Mouse (Mus musculus) heart, adult 11 months (tissue): Measurements from ENCODE around the gene Prdm12.

Experiments
- DNase-seq: peaks from one replicate; pipeline ENCODE4 v3.0.0; 2022

Prdm12 gene

DNA sequence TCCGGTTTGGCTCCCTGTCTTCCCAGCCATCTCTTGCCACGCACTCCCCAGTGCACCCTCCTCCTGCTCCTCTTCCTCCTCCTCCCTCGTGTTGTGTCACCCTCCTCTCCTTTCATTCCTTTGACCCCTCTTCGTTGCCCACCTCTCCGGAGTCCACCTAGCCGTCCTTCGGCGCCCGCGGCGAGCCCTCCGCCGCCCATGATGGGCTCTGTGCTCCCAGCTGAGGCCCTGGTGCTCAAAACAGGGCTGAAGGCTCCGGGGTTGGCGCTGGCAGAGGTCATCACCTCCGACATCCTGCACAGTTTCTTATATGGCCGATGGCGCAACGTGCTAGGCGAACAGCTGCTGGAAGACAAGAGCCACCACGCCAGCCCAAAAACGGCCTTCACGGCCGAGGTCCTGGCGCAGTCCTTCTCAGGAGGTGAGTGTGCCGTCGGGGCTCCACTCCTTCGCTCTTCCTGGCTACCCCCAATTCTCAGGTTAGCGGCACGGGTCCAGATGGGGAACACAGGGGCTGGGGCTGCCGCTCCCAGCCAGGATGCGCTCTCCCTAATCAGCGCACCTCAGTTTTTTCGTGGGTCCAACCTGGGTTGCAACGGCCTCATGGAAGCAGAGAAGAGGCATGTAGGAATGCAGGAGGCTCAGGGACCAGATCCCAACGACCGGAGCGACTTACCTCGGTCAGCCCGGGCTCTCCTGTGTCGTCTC is at the start of gene Prdm12:
Prdm12 (plus strand) TSS at position 137 of the 708 bp plus-strand sequence.
- no peak for DNase-seq

DNA sequence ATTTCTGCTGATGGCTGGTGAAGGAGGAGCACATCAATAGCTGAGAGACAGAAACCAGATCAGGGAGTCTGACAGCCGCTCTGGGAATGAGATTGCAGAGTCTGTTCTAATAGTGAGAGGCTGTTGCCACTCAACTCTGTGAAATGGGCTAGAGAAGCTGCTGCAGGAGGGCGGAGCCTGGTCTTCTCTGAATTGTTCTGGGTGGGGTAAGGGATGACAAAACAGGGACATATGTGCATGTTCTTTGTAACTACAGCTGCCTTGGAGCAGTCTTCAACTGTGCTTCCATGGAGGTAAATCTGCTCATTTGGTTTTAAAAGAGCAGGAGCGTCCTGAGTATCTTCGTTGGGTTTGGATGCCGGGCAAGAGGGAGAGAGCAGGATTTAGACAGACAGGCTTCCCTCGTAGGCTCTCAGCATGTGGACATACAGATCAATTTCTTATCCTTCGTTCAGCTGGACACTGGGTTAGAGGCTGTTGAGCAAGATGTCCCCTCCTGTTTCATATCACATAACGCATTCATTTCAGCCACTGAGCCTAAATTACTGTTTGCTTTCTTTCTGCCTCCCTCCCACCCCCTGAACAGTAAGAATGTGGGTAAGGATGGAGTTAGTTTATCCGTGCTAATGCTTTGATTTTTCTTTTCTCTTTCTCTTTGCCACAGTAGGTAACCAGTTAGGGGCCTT is 47.9 kb upstream of the Prdm12 start:
- DNase-seq = no peak

DNA sequence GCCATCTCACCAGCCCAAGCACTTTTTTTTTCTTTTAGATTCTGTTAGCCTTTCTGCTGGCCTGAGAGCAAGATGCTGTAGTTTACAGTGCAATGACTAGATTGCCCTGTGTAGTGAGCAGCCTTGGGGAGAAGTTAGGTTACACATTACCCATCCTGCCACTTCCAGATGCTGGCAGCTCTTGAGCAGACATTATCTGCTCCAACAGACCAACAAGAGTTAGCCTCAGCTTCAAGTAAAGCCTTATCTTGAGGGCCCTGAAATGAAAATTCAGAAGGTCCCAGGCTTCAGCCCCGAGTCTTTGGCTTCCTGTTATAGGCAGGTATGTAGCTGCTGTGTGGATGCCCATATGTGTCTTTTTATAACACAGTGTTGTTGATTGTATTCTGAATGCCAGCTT is 32.3 kb upstream of the Prdm12 start:
- no peak for DNase-seq

DNA sequence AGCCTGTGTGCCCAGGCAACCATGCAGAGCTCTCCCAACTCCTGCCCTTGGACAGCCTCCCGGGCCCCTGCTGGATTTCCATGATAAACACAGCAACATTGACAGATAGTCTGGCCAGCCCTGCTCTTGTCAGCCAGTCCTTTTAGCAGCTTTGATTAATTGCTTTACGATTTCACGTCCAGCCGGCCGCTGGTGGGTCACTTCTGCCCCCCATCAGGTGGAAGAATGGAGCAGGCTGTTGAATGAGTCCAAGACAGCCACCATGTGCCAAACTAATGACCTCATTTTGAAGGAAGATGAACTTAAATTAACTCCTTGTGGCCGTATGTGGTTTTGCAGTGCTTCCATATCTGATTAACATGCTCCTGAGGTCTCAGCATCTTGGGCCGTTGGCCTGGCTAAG is 30.0 kb upstream of the Prdm12 start:
- DNase-seq = no peak

DNA sequence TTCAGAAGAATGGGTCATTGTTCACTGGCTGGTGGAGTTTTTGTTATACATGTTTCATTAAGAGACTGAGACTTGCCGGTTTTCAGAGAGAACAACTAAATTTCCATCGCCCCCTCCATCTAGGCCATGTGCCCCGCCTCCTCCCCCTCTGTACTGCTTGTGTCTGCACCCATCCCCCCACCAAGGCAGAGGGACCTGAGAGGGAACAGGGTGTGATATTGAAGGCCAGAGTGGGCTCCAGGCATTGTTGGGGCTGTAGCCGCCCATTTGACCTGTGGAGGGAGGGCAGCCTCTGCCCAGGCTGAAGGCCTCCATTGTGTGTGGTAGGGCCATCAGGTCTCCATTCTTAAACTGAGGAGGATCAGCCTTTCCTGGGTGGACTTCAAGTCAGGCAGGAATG is 28.9 kb upstream of the Prdm12 start:
- no peak for DNase-seq

DNA sequence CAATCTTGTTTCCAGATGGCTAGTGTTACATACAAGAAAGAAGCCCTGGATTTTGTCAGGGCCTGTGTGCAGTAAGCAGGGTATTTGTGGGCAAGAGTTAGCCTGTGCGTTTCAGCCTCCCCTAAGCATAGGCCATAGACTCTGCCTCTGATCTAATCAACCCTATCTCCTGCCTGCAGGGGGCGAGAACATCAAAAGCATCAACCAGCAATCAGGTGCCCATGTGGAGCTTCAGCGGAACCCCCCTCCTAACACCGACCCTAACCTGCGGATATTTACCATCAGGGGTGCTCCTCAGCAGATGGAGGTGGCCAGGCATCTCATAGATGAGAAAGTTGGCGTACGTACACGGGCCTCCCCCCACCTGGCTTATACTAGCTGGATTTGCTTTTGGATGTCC is 28.4 kb upstream of the Prdm12 start:
- no peak for DNase-seq

DNA sequence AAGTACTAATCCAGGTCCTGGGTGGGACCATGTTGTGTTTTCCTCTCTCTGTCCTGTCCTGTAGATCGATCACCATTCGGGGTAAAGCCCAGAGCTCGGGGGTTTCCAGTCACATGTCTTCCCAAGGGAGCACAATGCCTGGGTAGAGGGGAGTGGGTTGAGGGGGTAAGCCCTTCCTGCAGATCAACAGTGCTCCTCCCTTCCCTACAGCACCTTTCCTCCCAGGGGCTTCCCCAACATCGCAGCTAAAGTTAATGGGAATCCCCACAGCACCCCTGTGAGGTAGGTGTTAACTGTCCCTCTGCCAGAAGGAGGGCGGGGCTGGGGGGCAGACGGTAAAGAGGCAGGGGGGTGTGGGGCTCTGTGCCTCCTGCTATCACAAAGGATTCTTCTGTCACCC is 27.2 kb upstream of the Prdm12 start:
- DNase-seq = no peak

DNA sequence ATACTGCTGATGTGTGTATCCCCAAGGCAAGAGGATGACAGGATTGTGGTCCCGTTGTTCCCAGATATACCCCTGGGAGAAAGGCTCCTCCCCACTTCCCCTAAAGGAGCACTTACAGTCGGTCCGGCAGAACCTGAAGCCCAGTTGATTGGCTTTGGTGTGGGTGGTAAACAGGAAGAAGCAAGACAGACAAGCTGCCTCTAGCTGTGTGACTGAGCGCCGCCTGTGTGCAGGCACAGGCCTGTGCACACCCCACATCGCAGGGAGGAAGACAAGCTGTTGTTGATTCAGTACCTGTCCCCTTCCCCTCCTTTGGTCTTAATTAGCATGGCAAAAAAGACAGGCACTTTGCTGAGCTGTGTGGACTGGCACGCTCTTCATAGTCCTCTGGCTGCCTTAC is 26.1 kb upstream of the Prdm12 start:
- DNase-seq = no peak

DNA sequence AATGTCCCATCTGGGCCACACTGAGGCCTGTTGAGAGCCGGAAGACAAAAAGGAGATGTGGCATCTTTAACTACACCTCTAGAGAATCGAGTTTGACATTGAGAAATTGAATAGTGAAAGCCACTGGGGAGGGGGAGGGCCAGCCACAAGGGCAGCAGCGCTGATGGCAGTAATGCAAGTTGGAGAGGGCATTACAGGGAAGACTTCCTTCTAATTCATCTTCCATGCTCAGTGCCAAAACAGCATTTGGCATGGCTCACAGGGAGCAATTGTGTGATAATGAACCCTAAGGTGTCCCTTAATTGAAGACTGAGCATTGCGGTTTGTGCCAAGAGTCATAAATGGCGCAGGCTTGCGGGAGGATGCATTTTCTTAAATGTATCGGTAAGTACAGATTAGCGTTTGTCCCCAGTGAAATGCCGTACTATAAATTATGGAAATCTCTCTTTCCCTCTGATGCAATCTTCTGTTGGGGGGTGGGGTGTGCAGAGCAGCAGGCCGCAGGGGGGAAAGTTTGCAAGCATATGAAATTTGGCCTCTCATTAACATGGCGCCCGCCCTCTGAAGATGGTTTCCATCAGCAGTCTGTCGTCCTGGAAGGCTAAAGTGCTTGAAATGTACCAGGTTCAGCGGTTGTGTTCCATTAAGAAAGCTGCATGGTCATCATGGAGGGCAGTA is 21.2 kb upstream of the Prdm12 start:
- no peak for DNase-seq

DNA sequence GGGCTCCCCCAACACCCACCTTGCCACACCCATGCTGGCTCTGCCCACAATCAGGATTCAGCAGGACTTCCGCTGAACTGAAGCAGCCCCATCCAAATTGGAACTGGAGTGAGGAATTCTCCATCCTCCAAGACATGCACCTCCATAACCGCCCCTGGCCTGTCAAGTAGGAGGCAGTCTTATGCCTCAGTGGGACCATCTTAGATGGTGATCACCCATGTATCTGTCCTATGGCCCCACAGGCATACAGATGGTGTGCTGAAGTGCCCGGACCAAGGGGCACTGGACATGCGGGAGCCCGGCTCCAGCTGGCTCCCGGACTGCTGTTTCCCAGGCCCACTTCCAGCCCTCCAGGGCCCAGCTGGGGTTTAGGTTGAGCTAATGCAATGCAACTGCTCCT is 20.6 kb upstream of the Prdm12 start:
- peak; percentile 86 for DNase-seq

DNA sequence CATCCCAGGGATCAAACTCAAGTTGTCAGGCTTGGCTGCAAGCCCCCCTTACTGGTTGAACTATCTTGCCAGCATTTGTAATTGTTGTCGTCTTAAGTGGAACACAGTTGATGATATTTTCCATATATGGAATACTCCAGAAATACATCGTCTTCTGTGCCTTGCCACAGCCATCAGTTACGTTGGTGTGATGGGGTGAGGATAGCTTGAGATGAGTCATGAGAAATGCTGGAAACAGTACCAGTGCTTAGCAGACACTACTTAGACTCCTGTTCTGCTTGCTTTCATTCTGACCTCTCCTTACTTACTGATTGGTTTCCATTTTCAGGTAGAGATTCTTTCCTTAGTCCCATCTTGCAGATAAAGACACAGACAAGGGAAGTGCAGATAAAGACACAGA is 6.3 kb upstream of the Prdm12 start:
- DNase-seq = no peak

DNA sequence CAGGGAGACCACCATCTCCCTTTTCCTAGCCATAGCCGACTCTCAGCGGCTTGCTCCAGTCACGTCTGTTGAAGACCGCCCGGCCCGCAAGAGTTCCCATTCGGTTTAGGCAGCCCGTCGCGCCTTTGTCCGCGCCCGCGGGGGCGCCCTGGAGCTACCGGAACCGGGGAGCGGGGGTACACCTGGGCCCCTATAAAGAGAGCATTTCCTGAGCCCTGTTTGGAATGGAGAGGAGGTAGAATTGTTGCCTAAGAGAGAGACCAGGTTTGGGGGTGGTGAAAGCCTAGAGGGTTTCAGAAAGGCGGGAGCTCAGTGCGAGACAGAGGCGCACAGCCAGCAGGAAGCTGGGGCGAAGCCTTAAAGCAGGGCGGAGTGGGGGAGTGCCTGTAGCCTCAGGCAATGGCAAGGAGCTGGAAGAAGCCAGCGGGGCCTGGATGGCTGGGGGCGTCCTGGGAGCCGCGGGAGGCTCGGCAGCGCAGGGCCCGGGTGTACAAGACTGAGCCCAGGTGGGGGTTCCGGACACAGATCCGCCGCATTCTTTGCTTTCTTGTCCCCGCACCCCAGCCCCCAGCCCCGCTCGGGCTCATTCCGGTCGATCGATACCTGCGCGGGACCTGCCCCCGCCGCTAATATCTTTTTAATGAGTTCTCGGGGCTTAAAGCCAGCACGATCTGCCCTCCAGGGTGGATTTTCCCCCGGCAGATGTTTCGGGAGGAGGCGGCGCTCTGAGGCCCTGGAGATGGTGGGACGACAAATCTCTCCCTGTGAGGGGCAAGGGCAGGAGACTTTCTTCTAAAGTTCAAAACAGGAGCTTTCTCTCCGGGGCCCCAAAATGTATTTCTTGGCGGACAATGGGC is 4.3 kb upstream of the Prdm12 start:
- no peak for DNase-seq

DNA sequence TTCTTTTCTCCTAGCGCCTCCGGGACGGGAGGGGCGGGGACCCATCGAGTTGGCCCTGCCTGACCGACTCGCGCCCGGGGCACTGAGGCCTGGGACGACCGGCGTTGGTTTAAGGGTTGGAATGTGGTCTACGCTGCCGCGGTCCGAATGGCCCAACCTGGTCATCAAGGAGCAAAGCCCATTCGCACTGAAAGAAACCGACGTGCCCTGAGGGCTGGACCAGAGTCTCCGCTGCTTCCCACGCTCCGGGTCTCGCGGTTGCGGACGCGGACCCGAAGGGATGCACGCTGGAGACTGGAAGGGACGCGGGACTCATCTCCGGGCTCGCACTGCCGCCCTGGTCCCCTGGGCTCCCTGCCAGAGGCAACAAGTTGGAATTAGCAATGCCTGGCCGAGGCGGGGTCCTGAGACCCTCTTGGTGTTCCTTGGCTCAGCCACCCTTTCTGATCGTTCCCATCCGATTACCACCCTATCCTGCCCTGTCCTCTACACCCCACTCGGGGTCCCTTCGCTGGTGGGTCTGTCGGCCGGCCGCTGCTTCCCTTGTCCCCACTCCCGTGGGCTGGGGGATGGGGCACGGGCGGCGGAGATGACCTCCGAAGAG is 3.6 kb upstream of the Prdm12 start:
- DNase-seq = no peak

DNA sequence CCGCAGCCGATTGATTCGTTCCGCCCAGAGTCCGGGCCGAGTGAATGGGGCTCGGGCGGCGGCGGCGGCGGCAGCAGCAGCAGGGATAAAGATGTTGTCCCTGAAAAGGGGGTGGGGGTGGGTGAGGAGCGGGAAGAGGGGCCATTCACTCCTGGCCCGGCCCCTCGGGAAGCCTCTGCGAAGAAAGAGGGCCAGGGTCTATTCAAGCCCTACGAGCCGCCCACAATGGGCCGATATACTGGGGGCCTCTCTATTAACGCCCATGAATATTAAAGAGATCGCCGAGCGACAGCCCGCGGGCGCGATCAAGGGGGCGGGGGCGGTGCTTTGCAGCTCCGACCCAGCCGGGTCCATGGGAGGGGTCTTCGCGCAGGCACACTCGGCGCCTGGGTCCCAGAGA is 3.1 kb upstream of the Prdm12 start:
- no peak for DNase-seq

DNA sequence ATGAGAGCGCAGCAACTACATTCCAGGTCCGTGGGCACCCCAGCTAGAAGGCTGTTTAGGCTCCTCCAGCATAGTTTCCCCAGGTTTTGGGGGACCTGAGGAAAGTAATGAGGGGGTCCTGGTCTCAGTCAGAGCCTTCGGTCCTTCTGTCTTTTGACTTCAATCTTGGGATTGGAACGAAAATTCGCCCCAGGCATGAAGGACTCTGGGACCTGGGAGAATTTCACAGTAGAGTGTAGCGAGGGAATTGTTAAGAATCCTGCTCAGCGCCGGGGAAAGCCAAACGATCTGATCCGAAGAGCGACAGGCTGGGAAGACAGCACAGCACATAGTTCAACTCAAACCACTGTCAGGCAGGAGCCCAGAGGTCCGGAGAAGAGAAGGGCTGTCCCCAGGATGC is 2.5 kb upstream of the Prdm12 start:
- DNase-seq = no peak

DNA sequence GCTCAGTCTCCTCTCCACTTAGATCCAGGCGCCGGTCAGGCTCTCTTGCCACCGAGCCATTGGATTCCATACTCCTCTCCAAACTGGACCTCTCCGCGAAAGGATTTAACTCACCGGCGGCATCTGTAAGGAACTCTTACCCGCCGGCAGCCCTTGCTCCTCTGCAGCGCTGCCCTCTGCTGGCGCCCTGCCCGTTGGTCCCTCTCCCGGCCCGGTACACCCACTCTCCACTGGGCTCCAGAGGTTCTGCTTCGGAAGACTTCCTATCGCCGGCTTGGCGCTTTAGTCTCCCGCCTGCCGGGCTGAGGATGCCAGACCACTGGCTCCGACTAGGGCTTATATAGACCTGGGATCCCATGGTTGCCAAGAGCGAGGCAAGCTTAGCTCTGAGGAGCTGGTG is 2.0 kb upstream of the Prdm12 start:
- no peak for DNase-seq

DNA sequence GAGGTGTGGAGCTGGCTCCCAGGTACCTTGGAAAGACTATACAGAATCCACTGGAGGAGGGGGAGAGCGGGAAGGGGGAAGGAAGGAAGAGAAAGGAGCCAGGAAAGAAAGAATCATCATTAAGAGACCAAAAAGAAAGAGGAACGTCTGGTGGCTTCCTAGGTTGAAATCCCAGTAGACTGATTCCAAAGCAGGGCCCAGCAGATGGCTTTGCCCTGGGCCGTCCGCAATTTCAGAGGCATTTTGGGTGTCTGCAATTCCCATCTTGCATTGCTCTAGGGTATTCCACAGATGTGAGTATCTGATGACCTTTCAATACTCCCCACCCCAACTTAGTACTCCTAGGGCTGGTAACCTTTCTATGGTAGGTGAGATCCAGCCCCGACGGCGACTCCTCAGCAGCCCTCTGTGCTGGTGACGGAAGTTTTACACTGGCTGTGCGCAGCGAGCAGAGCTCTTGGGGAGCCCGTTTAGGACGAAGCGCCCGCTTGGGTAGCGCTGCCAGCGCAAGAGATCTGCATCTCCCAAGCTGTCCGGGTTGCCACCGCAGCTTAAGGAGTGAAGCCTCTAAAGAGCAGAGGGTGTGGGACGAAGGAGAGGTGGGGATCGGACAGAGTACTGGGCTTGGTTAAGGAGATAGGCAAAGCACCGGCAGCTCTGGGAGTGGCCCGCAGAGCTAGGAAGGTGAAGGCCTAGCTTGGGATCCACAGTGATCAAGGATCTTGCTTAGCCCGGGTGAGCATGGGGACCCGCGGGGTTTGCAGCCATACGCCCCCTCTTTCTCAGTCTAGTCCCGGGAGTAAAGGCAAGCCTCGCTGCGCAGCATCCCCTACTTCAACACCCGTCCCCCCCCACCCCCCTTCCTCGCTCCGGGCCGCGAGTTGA is 1.0 kb upstream of the Prdm12 start:
- DNase-seq = no peak

DNA sequence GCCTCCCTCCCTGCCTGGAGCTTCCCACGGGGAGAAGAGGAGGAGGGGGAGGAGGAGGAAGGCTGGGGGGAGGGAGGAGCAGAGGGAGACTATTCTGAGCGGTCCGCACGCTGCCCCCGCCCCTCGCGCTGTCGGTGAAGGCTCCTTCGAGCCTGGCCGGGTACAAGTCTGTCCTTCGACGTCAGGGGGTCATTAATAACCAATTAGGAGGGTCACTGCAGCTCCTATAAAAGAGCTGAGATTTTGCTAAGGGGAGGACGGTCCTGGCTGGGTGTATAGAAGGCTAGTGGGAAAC is 424 bp upstream of the Prdm12 start:
- no peak for DNase-seq

DNA sequence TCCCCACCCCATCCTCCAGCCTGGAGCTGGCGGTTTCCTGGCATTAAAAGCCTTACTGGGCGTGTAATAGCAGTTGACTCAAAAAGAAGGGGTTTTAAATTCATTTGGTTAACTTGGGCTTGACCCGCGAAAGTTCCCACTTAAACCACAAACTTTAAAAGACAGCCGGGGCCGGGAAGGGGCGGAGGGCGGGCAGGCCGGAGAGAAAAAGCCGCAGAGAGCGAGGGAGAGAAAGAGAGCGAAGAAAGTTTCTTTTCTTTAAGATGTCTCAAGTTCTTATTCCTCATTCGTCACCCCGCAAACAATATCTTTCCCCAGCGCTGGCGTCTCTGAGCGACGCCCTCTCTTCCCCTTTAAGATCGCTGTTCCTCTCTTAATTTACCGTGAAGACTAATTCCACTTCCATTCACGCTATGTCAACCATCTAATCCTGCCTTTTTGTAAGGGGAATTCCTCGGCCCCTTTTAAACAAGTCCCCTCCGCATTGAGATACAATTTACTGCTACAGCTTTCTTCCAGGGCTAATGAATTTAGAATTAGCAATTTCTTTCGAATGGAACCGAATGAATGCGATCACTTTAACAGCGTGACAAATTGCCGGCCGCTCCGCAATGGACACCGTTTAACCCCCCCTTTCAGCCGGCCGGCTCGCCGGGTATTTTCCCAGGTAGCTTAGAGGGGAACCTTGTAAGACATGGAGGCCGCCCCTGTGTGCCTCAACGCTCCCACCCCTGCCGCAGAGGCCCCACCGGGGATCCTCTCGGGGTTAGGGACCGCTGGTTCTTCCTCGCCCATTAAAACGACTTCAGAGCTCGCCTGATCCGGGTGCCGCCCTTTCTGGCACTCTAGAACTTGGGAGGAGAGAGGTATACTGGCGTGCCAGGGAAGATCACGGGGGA is 1.0 kb downstream of the Prdm12 start:
- no peak for DNase-seq

DNA sequence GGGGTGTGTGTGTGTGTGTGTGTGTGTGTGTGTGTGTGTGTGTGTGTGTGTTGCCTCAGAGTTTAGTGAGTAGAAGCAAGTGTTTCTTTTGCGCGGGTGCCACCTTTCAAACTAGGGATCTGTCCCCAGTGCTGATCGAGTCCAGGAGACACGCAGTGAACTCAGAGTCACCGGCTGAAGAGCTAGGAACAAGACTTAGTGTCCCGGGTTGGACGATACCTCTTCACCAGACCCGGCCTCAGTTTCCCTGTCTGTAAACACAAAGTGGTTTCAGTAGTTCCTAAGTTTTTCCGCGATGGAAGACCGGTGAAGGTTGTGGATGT is 1.6 kb downstream of the Prdm12 start:
- no peak for DNase-seq

DNA sequence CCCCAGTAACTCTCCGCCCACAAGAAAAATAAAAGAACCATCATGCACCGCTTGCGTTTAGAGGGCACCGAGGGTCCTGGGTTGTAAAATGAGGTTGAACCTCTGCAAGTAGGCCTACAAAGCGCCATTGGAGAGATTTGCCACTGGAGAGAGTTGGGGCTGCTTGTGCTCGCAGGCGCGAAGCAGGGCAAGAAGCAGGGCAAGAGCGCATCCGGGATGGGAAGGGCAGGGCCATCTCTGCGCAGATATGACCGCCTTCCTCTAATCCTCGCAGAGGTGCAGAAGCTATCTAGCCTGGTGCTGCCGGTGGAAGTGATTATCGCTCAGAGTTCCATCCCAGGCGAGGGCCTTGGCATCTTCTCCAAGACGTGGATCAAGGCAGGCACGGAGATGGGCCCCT is 2.1 kb downstream of the Prdm12 start:
- no peak for DNase-seq
